Mouse (Mus musculus) left cerebral cortex, adult 8-10 months (tissue): ENCODE data around the gene Scfd2. TPM values are rescaled to one million over a fixed set of nuclear protein-coding genes. Genes with fewer than 3 reads are reported as not detected.

Source experiments
- DNase-seq, 2 experiments: peaks; one replicate each; pipeline ENCODE4 v3.0.0; 2022; ENCODE audit warnings: low spot score in 2 of 2
- total RNA-seq, 4 experiments: library from RNA; stranded (reverse); gene quantifications; 2 replicates each; pipeline ENCODE4 v1.2.4; 2022

The Scfd2 gene
- total RNA-seq, 4 experiments from 2014 or later: 24.3 to 29.5 (median 27.4) TPM

GRCm38 (mm10) chr5:74184607-74185006 lies 347.0 kb downstream of the Scfd2 start:
- no peak for DNase-seq

GRCm38 (mm10) chr5:74183118-74183517 lies 348.4 kb downstream of the Scfd2 start:
- DNase-seq: no peak

- DNase-seq: no peak
Observed at GRCm38 (mm10) chr5:74180216-74180615, 351.3 kb downstream of the Scfd2 start.

- DNase-seq: no peak
Observed at GRCm38 (mm10) chr5:74175526-74176270, 355.9 kb downstream of the Scfd2 start.

- DNase-seq: no peak
Observed at GRCm38 (mm10) chr5:74173162-74173844, 358.3 kb downstream of the Scfd2 start.

- DNase-seq: no peak
Observed at GRCm38 (mm10) chr5:74172208-74172607, 359.4 kb downstream of the Scfd2 start.

- no peak for DNase-seq
Observed at GRCm38 (mm10) chr5:74171768-74172167, 359.8 kb downstream of the Scfd2 start.

GRCm38 (mm10) chr5:74168085-74168484 lies 363.5 kb downstream of the Scfd2 start:
- DNase-seq: no peak

GRCm38 (mm10) chr5:74166642-74167041 lies 364.9 kb downstream of the Scfd2 start:
- DNase-seq: no peak

GRCm38 (mm10) chr5:74164547-74164946 lies 367.0 kb downstream of the Scfd2 start:
- DNase-seq: no peak

GRCm38 (mm10) chr5:74163141-74163540 lies 368.4 kb downstream of the Scfd2 start:
- DNase-seq: no peak

- no peak for DNase-seq
Observed at GRCm38 (mm10) chr5:74162013-74162412, 369.5 kb downstream of the Scfd2 start.

GRCm38 (mm10) chr5:74161297-74161926 lies 370.1 kb downstream of the Scfd2 start:
- DNase-seq: no peak

- DNase-seq: no peak
Observed at GRCm38 (mm10) chr5:74160349-74160748, 371.2 kb downstream of the Scfd2 start.

- no peak for DNase-seq
Observed at GRCm38 (mm10) chr5:74159906-74160305, 371.7 kb downstream of the Scfd2 start.

- no peak for DNase-seq
Observed at GRCm38 (mm10) chr5:74158929-74159632, 372.5 kb downstream of the Scfd2 start.

- DNase-seq: no peak
Observed at GRCm38 (mm10) chr5:74155860-74156351, 375.7 kb downstream of the Scfd2 start.
